Mouse (Mus musculus) urinary bladder, postnatal 36 days (tissue): ENCODE results near the gene Cdh13.

ENCODE experiments used
- DNase-seq, 2 experiments: peaks; one replicate each; pipeline ENCODE4 v3.0.0; 2022; ENCODE audit warnings: low spot score in 2 of 2, mixed read lengths in 1 of 2

Gene Cdh13

DNA sequence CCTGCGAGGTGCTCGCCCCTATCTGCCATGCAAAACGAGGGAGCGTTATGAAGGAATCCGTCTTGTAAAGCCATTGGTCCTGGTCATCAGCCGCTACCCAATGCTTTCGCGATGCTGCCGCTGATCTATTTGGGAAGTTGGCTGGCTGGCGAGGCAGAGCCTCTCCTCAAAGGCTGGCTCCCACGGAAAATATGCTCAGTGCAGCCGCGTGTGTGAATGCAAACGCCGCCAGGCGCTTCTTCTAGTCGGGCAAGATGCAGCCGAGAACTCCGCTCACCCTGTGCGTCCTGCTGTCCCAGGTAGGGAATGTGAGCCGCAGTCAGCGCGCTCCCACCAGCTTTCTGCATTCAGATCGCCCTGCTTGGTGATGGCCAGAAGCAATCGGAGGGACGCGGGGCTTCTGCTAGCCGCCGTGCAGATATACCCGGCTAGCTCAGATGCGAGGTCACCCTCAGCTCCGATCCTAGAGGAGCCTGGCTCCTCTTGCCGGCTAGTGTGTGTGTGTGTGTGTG lies at the start of gene Cdh13:
TSS of gene Cdh13 (plus strand) at position 134 of the 512 bp plus-strand sequence.
- DNase-seq: peak; percentile 20 to 26

DNA sequence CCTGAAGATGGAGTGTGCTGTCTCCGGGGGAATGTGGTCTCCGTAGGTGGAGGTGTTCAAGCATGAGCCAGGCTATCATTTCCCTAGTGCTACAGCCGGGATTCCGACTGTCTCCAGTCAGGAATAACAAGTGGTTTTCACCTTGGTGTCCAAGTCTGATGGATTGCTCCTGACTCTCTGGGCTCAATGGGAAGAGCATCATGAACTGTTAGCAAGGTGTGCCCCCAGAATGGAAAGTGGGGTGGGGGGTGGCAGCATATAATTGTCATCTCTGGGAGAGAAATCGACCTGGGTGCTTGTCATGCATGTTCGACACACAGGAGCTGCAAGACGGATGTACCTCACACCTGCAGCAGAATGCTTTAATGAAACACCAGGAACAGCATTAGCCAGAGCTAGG lies 47.9 kb upstream of the Cdh13 start:
- no peak for DNase-seq

DNA sequence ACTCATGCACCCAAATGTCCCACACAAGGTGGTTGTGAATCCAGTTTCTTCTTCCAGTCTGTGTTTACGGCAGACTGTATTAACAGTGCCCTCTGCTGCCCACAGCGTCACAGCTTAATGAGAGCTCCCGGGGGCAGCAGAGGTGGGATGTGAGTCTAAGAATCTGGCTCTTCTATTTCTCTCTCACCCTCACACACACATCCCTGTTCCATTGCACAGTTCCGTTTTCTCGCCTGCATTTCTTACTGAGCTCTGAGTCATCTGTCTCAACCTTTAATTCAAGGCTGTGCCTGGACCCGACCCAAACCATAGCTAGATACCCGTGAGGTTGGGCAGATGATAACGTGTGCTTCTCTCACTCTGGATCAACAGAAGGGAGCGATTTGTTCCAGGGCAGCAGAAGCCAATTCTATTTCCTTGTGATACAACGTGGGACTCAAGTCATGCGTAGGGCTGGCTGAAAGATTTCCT lies 46.3 kb upstream of the Cdh13 start:
- DNase-seq: no peak

DNA sequence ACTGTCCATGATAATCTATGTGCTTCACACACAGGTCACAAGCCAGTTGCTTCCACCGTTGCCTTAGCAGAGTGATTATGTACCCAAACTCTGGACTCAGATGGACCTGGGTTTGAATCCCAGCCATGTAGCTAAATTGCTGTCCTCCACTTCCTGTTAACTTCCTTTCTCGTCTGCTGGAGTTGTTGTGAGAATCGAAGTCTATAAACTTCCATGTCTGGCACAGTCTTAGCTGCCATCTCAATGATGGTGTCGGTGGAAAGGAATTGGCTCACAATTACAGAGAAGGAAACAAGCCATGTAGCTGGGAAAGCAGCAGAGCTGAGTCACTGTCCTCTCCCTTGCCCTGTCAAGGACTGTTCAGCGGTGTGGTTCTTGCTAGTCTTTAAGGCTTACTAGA lies 45.4 kb upstream of the Cdh13 start:
- no peak for DNase-seq

DNA sequence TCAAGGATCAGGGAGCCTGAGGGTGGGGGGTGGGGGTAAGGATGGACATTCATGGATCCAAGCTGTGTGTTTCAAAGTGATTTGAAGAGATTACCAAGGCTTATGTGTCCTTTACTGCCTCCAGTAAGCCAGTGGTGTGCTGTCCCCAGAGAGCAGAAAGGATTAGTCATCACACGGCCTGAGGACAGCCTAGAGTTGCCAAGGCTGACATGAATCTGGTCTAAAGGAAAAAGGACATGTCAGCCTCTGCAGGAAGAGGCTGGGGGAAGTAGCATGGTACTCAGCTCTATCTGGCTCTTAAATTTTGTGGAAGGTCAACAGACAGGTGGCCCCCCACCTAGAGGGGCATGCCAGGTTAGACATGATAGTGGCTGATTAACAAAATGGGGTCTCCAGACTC lies 44.3 kb upstream of the Cdh13 start:
- DNase-seq: no peak

DNA sequence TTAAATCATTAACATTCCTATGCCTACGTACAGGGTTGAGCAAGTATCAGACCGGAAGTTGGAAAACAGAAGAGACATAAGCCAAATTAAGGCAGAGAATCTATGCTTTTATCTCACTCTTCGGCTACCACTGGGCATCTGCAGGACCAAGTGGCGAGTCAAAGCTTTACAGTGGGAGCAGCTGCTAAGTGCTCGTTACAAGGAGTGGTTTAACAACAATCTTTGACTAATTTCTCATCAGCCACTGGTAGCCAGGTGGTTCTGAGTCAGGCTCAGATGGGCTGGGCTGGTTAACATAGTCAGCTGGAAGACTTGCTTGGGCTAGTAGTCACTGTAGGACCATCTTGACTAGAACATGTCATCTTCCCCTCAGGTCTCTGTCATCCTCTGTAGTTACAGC lies 34.2 kb upstream of the Cdh13 start:
- no peak for DNase-seq

DNA sequence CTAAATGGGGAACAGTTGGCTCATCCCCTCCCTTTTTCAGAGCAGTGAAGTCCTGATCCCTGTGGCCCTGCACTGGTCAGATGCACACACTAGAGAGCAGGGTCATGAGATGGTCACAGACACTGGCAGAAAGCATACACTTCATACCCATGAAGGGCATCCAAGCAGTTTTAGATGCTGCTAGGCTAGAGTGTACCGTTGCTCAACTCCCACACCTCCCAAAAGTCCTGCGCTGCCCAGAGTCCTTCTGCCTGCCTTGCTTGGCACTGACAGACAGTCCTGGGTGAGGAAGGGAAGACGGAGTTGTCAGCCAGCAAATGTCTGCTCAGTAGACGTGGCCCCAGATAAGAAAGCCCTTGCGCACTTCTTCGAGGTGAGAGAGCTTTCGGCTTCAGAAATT lies 33.6 kb upstream of the Cdh13 start:
- no peak for DNase-seq

DNA sequence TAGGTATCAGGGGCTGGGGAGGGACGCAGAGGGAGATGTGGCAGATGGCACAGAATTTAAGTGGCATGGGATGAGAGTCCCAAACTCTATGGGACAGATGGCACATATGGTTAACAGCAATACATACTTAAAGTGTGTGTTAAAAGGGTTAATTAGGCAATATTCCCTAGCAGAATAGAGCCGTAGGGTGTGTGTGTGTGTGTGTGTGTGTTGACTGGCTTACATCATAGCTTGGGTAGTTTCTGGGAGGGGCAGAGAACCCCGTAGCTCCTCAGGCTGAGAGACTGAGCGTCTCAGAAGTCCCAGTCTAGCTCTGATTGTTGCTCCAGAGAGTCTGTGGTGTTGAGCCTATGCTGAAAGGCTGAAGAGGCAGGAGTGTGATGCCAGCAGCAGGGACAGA lies 20.4 kb upstream of the Cdh13 start:
- DNase-seq: no peak

DNA sequence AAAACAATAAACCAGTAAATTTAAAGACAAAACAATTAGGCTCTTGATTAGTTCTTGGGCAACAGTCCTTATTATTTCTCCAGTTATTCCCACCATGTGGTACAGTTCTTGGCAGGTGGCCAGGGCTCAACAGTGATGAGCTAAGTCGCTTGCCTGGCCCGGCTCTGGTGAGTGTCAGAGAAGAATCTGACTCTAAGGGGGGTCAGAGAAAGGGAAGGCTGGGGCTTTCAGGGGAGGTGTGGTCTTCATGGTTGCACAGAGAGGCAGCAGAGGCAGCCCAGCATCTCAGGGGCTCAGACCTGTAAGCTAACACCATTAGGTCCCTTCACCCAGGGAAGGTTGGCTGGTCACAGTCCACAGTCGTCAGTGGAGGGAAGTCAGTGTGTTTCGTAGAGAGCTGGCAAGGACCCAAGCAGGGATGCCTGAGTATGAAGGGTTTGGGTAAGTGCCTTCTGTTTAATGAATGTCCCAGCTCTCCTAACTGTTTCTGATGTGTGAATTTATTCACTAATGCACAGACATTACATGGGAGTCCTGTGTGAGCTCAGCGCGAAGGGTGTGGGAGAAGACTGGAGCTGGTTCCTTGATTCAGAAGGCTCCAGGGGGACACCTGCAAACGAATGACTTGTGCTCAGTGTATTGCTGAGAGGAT lies 12.7 kb upstream of the Cdh13 start:
- DNase-seq: no peak

DNA sequence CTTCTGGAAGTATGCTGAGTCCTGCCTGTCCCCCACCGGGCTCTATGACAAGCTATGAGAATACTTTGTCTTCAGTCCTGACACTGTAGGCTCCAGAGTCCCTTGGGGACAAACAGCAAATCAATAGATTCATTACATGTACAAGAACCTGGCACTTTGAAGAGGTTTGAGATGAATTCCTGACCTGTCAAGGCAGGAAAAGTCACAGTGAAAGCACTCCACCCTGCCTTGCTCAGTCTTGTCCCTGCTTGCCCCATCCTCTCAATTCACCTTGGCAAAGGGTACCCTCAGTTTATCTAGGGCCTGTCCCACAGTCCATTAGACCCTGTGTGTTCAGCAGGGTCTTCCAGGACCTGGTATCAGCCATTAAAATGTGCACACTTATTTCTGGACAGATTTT lies 11.0 kb upstream of the Cdh13 start:
- DNase-seq: no peak

DNA sequence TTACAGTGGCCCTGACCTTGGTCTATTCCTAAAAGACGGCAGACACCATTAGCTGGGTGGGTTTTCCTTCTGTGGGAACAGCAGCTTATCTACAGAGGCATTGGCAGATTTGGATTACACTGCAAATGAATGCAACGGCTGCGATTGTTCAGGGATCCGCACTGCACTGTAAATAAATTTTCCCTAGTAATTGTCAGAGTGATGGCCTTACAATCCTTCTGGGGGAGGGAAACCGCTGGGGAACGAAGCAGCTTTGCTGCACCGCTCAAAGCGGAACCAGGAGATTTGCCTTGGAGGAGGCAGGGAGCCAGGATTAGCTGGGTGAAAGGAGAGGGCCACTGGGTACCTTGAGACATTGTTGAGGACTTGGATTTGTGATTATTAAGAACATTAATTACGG lies 9.3 kb upstream of the Cdh13 start:
- no peak for DNase-seq

DNA sequence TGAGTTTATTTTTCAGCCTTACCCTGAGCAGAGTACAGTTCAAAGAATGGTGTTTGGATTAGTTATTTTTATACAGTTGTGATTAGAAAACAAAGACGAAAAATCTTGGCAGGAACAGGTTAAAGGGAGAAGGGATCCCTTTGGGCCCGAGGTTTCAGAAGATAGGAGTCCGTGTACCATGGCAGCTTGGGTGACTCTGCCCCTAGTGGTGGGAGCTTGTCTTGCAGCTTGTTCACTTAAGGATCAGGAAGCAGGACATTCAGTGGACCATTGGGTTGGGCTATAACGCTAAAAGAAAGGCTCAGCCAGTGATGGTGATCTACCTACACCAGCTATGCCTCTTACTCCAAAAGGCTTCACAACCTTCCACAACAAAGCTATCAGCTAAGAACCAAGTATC lies 8.8 kb upstream of the Cdh13 start:
- DNase-seq: peak; percentile 68

DNA sequence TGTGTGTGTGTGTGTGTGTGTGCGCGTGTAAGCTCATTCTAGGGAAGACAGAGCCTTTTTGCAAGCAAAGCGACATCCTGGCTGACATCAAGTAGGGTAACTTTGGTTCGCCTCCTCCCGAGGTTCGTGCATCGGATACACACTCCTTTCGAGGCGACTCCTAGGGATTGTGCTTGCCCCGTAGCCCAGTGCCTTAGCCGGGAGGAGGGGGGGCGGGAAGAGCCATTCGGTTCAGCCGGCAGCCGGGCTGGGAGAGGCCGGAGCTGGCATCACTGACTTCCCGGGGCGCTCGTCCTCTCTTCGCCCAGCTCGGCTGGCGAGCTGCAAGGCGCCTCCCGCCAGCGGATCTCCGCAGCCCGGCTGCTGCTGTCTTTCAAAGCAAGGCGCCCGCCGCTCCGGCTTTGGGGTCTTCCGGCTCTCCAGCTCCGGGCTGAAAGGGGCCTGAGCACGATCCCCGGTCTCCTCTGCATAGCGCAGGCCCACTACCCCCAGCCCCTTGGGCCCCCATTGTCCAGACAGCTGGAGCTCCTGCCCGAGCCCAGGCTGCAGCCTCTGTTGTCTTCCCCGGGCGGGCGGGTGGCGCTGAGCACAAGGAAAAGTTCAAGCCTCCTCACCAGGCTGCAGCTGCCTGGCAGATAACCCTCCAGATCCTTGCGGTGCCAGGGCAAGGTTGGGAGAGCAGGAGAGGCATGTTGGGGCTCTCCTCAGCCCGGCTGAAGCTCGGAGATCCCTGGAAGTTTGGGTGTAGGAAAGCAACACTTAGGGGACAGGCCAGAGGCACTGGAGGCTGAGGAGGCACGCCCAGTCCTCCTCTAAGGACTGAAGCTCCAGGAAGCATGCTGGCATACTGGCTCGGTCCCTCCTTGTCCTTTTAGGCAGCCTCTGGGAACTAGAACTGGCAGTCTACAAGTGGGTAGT lies 838 bp downstream of the Cdh13 start:
- DNase-seq: peak; percentile 35 to 38

DNA sequence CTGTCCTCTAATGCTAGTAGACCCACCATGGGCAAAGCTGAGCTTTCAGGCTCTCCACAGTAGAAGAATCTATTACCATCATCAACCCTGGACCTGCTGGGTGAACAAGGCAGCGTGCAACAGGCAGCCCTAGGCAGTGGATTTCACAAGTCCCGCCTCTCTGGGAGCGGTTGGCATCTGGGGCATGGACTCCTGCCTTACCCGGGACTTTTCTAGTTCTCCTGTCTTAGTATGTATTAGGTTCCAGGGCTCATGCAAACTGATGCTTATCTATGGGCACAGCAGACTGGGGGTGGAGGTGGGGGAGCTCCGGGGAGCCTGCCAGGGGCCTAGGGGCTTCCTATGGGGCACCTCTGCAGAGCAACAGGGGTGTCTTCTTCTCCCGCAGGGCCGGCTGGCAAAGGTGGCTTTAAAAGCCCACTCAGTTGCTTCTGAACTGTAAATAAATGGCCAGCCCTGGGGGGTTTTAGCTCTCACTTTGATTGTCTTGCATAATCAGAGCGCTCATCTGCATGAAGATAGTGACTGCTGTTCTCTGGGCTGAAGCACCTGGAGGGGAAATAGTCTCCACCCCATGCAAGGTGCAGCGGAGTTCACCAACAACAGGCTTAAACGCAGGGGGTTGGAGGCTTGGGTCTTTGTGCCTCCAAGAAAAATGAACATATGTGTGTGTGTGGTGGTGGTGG lies 2.2 kb downstream of the Cdh13 start:
- DNase-seq: peak in 1 of 2 experiments; percentile 13

DNA sequence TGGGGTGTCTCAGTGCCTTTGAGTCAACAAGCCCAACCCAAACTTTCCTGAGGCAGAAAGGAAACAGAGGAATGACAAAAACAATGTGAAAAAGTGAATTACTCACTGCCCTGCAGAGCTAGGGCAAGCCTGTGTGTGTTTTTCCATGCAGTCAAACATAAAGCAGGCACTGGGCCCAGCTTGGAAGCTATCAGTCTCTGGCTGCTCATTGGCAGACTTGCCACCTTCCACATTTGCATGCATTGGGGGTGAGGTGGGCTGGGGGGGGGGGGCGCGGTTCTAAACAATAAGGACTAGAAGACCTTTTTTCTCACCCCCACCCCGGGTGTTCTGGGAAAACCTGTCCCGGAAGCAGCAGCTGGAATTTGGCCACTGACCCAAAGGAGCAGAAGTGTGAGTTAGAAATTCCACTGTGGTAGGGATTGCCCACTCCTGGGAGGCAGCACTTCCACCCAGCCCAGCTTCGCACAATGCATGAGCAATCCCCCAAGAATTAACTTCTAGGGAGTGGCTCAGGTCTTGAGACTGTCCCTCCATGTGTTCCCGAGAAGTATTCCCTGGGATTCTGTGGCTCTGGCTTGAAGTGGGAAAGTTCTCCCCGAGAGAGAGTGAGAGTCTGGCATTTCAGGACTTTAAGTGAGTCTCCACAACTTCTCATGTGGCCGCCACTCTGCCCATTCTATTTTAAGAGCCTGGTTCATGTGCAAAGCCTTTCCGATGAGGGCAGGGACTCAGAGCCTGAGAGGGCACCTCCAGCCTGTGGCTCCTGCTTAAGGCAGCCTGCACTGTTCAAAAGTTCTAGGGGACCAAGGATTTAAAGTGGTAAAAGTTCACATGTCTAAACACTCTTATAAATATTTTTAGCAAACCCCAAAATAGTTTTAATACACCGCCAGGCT lies 3.0 kb downstream of the Cdh13 start:
- peak in 1 of 2 experiments; percentile 13 for DNase-seq

DNA sequence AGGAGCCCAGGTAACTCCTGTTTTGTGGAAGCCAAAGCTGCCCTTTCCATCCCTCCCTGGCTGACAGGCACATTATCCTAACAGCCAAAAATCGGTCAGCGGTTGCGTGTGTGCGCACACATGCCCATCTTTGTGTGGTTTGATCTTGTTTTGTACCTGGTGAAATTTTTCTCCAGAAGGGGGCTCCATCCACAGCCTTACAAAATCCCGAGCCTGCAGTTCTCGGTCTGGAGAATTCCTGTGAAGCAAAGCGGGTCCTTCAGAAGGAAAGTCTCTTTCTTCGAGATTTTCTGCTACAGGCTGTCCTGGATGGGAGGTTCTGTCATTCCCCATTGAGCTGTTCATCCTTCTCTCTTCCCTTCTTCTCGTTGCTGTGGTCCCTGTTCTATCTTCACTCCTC lies 4.0 kb downstream of the Cdh13 start:
- DNase-seq: no peak

DNA sequence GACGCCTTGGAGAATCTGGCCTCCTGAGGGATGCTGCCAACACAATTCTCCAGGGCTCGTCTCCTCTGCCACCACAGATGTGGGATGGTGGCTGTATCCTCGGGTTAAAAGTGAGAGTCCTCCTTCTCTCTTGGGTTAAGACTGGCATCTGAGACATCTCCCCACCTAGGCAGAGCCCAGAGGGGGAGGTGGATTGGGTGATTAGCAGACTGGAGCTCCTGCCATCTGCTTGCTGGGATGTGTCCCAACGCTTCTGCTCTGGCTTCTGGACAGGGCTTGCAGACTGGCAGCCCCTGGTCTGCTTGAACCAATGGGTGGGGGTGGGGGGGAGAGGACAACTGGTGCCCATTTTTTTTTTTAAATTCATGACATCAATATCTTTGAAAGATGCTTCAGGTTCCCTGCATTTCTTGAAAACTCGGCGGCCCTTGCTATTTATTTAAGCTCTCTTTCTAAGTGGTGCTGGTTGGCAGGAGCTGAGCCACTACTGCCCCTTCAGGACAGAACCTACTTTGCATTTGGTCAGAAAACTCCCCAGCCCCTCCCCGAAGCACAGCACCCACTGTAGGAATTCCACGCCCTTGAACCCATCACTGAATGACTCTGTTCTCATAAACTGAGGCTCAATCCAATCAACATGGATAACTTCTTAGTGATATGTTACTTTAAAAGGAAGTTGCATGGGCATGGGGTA lies 4.9 kb downstream of the Cdh13 start:
- no peak for DNase-seq

DNA sequence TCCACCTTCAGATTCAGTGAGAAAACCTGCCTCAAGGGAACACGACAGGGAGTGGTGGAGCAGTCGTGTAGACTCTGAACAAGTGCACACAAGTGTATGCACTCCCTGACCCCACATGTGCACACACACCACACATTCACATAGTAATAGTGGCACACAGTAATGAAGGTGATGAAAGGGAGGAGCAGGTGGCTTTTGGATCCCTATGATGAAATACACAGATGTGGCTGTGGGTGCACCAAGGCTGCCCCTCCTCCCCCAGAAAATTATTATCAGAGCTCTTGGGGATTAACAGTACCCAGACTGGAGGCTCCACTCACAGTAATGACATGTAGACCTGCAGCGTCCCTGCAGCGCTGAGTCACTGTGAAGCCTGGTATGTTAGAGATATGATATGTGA lies 5.6 kb downstream of the Cdh13 start:
- no peak for DNase-seq

DNA sequence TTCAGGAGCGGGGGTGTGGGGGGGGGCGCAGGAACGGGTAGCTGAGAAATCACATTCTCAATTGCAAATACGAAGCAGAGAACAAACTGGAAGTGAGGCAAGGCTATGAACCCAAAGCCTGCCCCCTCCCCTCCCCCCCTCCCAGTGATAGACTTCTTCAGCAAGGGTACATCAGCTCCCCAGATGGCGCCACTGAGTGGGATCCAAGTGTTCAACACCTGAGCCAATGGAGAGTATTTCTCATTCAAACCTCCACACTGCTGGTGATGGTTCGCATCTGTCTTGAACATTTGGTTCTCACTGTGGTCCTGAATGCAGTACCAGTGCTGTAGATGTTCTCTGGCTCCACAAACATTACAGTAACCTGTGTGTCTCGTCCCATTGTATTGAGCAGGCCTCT lies 6.0 kb downstream of the Cdh13 start:
- DNase-seq: no peak

DNA sequence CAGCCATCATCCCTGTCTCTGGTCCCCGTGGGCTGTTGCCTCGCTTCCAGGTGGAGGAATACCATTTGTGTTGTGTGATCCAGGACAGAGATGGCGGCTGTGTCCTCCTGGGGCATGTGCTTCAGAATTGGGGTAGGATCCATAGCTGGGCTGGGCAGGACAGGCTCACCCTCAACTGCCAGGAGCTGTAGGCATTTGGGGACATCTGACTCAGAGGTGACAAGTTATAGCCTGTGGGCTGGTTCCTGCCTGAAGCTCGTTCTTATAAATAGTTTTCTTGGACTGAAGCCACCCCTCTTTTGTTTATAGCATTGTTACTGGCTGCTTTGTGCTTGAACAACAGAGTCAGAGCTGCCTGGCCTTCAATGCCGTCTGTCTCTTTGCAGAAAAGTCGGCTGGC lies 6.7 kb downstream of the Cdh13 start:
- peak; percentile 17 to 25 for DNase-seq

DNA sequence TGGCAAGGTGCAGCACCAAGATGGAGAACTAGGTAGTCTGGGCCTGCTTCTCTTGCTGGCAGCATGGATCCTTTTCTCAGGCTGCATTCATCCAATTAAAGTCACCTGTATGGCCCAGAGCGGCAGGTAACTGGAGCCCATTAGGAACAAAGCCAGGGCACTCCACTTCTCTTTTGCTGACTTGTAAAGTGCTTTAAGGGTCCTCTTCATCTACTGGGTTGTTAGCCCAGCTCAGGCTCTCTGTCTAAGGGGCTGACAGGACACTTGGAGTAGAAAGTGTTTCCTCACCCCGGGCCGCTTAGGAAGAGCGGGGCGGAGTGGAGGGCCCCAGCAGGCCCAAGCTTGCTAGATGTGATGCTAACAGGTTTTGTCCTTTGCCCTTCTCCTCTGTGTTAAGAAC lies 12.9 kb downstream of the Cdh13 start:
- no peak for DNase-seq
